Mouse (Mus musculus) kidney, postnatal 36 days (tissue): ENCODE results near the gene Igbp1b.

Experiments used
- DNase-seq, 2 experiments: peaks; one replicate each; pipeline ENCODE4 v3.0.0; 2021 to 2022; ENCODE audit warnings: mixed read lengths in 2 of 2

Igbp1b gene

DNA sequence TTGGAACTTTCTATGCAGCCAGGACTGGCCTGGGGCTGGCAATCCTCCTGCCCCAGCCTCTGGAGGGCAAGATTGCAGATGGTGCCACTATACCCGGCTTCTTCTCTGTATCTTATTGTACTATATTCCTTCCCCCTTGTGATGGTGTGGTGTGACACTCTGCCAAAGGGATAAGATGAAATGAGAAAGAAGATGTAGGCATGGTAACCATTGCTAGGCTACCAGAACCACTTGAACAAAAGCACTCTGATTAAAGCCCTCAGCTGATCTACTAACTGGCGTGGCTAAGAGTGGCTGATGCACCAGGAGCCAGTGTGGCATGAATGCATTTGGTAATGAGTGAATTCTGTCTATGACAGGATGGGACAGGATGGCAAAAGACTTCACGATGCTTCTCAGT is at the start of gene Igbp1b:
TSS of gene Igbp1b (minus strand) at position 29 of the 400 bp plus-strand sequence.
- no peak for DNase-seq

DNA sequence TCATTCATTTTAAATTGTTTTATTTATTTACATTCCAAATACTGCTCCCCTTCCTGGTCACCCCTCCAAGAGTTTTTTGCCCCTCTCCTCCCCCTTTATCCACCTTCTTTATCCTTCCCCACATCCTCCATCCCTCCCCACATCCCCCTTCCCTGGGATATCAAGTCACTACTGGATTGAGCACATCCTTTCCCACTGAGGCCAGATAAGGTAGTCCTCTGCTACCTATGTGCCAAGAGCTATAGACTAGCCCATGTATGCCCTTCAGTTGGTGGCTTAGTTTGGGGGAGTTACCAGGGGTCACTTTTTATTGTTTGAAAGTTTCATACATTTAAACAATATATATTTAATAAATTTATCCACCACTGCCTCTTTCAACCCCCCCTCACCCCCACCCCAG is 24.6 kb upstream of the Igbp1b start:
- DNase-seq, result no peak

DNA sequence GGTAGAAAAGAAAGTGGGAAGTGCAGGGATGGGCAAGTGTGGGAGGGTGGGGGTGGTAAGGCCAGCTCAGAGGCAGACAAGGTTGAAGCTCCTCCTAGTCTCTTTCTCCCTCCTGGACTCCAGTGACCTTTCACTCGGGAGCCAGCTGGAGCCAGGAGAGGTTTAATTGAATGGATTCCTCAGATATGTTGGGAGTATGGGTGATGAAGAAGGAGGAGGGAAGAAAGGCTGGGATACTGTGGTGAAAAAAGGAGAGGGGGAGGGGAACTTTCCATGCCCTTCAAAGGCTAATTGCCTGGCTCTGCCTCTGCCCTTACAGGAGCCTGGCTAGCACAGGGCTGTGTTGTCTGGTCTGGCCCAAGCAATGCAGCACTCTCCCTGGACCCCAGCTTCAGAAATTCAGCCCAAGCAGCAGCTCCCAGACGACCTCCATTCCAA is 14.4 kb upstream of the Igbp1b start:
- DNase-seq, result no peak

DNA sequence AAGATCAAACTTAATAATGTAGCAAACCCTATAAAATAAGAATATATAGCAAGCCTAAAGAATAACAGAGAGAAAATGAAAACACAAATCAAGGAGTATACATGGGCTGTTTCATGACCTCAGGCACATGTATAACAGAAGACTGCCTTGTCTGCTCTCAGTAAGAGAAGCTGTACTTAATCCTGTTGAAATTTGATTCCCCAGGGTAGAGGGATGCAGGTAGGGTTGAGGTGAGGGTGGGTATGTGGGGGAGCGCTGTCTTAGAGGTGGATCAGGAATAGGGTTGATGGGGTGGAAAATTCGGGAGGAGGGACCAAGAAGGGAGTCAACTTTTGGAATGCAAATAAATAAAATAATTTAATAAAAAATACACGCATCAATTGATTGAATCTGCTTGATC is 7.1 kb upstream of the Igbp1b start:
- DNase-seq, result no peak

DNA sequence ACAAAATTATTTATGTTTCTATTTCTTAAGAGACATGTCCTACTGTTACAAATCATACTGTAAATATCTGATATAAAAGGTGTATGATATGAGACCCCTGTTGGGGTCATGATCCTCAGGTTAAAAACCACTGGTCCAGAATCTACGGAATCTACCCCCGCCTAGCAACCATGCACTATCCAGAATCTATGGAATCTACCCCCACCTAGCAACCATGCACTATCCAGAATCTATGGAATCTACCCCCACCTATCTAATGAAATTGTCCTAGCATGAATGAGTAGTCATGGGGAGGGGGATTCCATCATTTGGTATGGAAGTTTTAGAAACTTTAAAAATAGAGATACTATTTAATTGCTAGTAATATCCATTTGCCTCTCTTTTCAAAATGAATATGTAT is 12.7 kb downstream of the Igbp1b start:
- no peak for DNase-seq

DNA sequence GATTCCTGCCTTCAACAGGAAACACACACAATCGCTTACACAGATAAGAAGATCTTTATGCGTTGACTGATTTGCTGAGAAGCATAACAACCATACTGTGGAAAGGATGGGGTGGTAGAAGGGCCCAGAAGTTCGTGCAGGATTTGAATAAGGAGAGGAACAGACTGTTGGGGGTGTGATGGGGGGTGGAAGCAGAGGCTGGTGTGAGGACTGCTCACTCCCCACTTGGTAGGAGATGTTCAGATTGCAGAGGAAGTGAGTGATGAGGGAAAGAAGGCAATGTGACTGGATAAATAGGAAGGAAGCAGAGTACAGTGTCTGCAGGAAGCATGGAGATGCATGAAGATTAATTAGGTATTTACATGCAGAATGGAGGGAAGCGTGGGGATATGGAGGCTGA is 19.0 kb downstream of the Igbp1b start:
- DNase-seq, result no peak

DNA sequence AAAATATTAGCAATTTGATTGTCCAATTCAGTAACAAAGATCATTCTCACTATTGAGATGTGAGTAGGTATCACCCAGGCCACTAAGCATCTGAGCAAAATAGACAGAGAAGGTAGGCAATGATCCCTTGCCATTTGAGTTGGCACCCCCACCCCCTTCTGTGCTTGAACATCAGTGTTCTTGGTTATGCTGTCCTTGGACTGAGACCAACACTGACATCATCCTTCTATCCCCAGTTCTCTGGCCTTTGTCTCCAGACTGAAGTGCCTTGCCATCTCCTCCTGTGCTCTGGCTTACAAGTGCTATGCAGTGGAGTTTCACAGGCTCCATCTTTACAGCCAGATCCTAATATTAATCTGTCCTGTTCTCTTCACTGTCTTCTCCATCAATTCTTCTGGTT is 37.6 kb downstream of the Igbp1b start:
- DNase-seq, result no peak

DNA sequence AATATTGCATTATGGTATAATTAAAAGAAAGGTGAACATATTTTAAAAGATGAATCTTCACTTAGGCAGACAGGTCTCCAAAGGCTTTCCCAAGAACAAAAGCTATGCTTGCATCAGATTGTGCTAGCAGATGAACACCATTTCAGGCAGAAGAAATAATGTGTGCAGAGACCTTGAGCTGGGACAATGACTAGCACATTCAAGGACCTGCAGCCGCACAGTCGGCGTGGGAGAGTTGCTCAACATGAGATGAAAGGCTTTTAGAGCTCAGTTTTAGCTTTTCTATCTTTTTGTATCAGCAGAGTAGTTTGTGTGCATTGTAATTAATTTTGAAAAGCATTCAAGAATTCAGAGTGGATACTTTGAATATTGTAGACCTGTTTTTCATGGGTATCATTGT is 39.9 kb downstream of the Igbp1b start:
- DNase-seq, result no peak
